Mouse (Mus musculus) cerebellum, postnatal 4 days (tissue): ENCODE results near the gene Arhgef16.

Experiments used
- DNase-seq, 2 experiments: peaks; one replicate each; pipeline ENCODE4 v3.0.0; 2022; ENCODE audit warnings: low spot score in 2 of 2, mixed read lengths in 1 of 2

The Arhgef16 gene

DNA sequence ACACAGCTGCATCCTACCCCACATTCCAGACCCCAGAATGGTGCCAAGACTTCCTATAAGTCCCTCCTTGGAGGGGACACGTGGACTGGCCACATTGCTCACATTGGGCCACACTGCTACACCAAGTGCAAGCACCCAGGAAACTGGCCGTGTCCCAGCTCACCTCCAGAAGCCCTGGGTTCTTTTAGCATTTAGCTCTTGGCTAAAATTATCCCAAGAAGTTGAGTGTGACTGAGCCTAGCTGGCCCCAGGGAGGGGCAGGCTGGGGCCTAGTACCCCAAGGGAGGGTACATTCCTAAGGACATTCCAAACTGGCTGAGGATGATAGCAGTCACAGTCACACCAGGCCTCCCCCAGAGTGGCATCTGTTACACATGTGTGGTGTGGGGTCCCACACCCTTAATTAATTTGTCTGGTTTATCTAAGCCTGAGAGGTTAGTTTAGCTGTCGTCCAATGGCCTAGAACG is 7.7 kb downstream of the Arhgef16 start:
- DNase-seq = no peak

GRCm38 (mm10) chr4:154283671-154284070 is 17.8 kb downstream of the Arhgef16 start:
- DNase-seq = no peak

GRCm38 (mm10) chr4:154279481-154279880 is 22.0 kb downstream of the Arhgef16 start:
- no peak for DNase-seq

DNA sequence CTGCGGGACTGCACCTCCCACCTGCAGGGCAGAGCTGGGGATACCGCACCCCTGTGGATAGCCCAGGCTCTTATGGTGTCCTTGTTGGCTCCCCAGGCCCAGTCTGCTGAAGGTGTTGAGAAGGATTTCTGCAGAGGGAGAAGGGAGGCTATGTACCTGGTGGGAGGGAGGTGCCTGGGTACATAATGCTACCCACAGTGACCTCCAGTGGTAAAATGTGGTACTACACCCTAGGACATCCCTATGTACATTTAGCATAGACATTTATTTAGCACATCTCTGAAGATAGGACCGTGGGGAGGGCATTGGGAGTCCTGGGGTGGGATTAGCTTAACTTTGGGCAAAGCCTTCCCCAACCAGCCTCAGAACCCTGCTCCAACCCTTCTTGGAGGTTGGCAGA is 28.5 kb downstream of the Arhgef16 start:
- DNase-seq = peak in 1 of 2 experiments; percentile 70

DNA sequence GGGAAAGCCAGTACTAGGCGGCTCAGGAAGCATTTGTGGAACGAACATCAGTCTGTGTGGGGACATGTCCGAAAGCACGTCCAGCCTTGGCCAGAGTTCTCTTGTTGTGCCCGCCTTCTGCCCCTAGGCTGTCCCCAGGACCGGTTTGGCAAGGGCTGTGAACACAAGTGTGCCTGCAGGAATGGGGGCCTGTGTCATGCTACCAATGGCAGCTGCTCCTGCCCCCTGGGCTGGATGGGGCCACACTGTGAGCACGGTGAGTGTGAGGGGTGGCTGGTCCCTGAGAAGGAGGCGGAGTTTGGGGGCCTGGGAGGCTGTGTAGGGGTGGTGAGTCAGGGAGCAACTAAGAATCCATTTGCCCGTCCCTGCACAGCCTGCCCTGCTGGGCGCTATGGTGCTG is 32.0 kb downstream of the Arhgef16 start:
- no peak for DNase-seq

DNA sequence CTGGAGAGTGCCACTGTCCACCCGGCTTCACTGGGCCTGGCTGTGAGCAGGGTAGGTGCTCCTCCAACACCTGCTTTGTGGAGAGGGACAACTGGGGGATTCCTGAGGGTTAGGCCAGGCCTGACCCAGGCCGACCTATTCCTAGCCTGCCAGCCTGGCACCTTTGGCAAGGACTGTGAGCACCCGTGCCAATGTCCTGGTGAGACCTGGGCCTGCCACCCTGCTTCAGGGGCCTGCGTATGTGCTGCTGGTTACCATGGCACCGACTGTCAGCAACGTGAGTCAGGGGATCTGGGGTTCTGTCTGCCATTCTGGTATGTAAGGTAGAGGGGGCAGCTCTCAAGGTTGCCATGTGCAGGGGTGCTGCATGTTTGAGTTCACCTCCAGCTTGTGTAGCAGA is 34.0 kb downstream of the Arhgef16 start:
- DNase-seq = no peak

DNA sequence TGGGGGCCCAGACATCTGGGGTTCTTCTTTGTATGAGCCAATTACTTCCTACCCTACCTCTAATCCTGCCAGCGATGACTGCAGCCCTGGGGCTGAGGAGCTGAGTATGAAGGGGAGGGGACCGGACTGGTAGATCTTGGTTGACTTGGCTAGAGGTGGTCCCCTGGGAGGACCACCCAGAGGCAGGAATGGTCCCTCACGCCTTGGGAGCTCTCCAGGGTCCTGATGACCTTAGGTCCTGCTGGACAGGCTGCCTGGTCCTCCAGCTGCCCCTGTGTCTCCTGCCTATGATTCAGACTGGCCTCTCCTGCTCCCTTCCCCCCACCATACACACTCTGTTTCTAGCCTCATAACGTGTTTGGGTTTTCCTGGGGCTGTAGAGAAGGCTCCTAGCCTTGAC is 39.4 kb downstream of the Arhgef16 start:
- no peak for DNase-seq

DNA sequence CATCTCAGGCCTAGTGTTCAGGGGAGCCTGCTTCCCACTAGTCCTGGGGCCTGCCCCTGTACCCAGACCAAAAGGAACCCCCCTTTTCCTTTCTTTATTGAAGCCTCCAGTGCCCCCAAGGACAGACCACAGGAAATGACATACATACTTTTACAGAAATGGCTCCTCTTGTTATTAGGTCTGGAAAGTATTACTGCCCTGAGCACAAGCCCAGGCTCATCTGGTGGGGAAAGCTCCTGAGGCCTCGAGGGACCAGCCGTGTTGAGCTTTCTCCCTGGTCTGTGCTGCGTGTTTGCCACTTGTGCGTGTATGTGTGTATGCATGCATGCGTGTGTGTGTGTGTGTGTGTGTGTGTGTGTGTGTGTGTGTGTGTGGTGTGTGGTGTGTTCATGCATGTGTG is 40.7 kb downstream of the Arhgef16 start:
- DNase-seq = no peak

- peak in 1 of 2 experiments; percentile 33 for DNase-seq
Measured at GRCm38 (mm10) chr4:154252537-154253255, 48.8 kb downstream of the Arhgef16 start.

DNA sequence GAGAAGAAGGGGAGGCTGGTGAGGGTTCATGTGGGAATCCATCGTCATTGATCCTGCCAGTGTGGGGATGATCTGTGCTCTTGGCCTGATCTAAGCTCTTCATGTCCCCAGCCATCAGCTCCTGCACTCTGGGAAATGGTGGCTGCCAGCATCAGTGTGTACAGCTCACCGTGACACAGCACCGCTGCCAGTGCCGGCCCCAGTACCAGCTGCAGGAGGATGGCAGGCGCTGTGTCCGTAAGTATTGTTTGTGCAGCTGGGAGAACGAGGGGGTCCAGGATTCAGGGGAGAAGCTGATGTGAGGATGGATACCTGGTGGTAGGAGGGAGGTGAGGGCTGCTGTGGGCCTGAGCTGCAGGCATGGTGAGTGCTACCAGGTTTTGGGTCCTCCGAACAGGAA is 52.2 kb downstream of the Arhgef16 start:
- no peak for DNase-seq

- DNase-seq = no peak
Measured at GRCm38 (mm10) chr4:154248092-154248805, 53.2 kb downstream of the Arhgef16 start.

- DNase-seq = no peak
Measured at GRCm38 (mm10) chr4:154247207-154248091, 54.0 kb downstream of the Arhgef16 start.

DNA sequence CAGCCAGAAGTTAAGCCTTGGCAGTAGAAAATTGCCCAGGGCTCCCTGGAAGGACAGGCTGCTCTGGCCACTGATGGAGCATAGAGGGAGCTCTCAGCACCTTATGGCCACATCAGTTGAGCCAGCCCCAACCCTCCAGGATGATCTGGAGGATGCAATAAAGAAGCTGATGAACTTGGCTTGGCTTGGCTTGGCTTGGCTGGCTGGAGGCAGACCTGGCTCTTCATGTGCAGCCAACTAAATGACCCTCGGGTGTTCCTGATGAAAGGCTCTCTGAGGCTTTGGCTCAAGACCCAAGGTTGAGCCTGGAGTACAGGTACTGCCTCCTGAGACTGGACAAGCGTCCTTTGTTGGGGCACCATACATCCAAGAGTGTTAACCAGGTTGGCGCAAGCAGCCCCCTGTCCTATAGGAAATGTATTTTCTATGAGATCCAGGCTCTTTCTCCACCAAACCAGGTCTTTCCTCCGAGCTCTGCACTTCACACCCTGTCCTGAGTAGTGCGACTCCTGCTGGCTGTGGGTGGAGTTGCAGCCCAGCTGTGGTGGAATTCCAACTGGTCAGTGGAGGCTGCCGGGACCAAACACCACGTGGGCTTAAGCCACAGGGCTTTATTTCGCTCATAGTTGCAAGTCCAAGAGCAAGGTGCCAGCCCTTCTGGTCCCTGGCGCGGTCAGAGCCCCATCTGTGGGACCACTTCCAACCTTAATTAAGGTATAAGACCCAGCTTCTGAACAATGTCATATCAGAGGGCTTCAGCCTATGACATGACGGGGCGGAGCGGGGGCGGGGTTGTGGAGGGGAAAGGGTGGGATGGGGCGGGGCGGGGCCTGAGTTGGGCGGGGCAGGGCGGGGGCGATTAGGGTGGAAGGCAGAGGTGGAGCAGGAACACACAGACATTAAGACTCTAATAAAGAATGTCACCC is 55.1 kb downstream of the Arhgef16 start:
- DNase-seq = peak; percentile 59 to 82

DNA sequence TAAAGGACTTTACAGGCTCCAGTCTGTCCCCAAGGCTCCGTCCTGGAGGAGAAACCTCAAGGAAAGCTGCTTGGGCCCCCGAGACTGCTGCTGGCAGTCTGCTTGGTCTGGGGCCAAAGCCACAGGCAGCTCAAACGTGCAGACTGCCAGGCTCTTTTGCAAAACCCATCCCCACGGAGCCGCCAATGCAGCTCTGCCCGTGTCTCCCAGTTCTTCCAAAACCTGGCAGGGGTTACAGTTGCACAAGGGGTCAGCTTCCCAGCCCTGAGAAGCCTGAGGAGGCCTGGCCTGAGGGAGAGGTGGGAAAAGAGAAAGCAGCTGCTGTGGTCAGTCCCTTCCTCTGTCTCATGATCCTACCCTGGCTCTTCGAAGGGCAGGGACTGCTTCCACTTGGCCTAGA is 56.1 kb downstream of the Arhgef16 start:
- DNase-seq = no peak

DNA sequence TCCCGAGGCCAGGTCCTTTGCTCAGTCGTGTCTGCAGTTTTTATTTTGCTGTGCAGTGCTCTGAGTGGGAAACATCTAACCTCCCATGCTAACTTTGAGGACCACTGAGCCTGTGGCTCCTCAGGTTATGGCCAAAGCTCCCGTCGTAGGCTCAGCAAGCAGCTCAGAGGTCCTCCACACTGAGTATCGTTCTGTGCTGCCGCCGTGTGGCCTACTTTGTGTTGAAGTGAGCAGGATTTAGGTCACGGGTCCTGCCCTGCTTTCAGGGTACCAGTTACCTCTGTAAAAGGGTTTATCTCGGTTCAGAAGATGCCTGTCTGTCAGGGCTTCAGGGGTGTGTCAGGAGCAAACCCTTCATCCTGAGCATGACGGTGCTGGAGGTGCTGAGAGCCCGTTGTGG is 60.9 kb downstream of the Arhgef16 start:
- no peak for DNase-seq

GRCm38 (mm10) chr4:154239199-154239598 is 62.3 kb downstream of the Arhgef16 start:
- DNase-seq = no peak

DNA sequence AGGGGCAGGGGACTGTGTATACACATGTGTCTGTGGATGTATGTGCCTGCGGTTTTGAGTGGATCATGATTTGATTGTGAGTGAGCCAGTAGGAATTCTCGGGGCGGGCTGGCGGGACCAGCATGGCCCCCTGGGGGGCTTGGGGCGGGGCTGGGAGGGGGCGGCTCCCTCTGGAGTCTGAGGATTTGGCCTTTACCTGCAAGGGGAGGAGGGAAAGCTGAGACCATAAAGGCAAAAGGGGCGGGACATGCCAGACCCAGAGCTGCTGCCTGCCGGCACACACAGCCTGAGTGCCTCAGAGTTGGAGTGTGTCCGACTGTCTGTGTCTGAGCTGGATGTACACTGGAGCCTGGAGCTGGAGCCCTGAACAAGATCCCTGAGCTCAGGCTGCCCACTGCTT is 64.2 kb downstream of the Arhgef16 start:
- DNase-seq = no peak

DNA sequence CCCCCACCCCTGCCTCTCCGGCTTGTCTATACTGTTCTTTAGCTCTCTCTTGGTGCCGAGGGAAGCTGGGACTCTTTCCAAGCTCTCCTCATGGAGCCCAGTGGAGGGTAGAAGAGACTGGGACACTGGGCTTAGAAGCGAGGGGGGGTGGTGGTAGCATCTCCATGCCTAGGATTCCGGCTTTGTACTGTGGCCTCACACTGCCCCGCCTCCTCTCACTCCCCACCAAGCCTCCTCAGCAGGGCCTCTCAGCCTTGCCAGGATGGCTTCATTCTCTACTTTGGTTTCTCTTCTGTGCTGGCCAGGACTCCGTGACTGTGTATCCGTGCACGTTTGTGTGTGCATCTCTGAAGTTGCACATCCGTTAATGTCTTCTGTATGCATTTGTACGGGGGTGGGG is 64.6 kb downstream of the Arhgef16 start:
- DNase-seq = no peak

DNA sequence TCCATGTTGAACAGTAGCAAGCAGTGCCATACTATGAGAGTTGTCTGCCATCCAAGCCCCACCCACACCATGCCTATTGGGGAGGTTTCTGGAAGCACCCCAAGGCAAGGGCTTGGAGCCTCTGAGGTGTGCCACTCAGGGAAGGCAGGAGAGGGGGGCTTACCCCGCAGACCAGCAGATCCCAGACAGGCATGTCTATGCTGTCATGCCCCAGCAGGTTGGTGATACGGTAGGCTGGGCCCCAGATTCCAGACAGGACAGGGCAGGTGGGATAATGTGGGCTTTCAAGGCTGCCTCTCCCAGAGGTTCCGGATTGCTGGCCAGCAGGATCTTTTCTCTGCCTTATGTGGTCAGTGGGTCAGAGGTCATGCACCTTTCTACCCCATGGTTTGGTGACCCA is 65.5 kb downstream of the Arhgef16 start:
- no peak for DNase-seq

GRCm38 (mm10) chr4:154232295-154232694 is 69.2 kb downstream of the Arhgef16 start:
- no peak for DNase-seq

GRCm38 (mm10) chr4:154231380-154231779 is 70.1 kb downstream of the Arhgef16 start:
- DNase-seq = no peak
